Mouse (Mus musculus): Measurements from ENCODE around the gene 9130213A22Rik. TPM values are rescaled to one million over a fixed set of nuclear protein-coding genes. Genes with fewer than 3 reads are reported as not detected.
A peak's percentile ranks its signal among the peaks of the same experiment; 100 is the strongest.

Gene 9130213A22Rik
- total and polyA plus RNA-seq, 2 experiments from 2014 or later = 0.62 to 0.69 TPM

- H3K36me3 ChIP-seq (ENCODE audit: insufficient read depth) = no peaks in the 10 kb centered on the region
- no peaks in the 10 kb centered on the region for H3K9me3 ChIP-seq (ENCODE audit: low read length)
- no peak for TF ChIP-seq CTCF (IDR thresholded peaks at IDR 0.05; ENCODE audit: low read depth)
- DNase-seq = peak; percentile 7
- H3K4me3 ChIP-seq (ENCODE audit: low read depth, low read length) = peak overlapping the region; percentile 85
- 40% methylated on average over 14 of the region's 14 CpGs for WGBS
- peaks cover 18% of the 10 kb centered on the region for H3K4me1 ChIP-seq (ENCODE audit: insufficient read depth)
- no peak for ATAC-seq
- peak overlapping the region; percentile 96 for H3K4me2 ChIP-seq (ENCODE audit: low read depth)
- H3K27me3 ChIP-seq (ENCODE audit: insufficient read depth, low read length) = no peaks in the 10 kb centered on the region
- H3K27ac ChIP-seq (ENCODE audit: low read depth, low read length) = no peak overlapping the region
- H3K9ac ChIP-seq = no peak overlapping the region
Measured at GRCm38 (mm10) chr11:69119446-69120155, 2.8 kb downstream of the 9130213A22Rik start.

DNA sequence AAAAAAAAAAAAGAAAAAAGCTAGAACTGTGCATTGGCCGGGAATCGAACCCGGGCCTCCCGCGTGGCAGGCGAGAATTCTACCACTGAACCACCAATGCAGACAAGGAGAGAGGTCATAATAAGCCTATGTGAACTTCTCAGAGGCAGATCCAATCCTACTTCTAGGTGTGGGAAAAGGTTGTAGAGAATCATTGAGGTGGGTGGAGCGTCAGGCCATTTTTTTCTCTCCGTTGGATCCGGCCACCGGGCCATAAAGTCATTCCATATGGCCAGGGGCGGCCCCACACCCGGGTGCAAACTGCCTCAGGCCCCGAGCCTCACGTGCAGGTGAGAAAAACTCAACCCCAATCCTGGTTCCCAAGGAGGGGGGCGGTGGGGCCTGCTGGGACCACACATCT lies 3.6 kb downstream of the 9130213A22Rik start:
- H3K27me3 ChIP-seq (ENCODE audit: insufficient read depth, low read length) = no peaks in the 10 kb centered on the region
- DNase-seq (peak; percentile 95), ATAC-seq (no peak; the same call in 1 of the 2 replicates)
- no peaks in the 10 kb centered on the region for H3K9me3 ChIP-seq (ENCODE audit: low read length)
- H3K4me2 ChIP-seq (ENCODE audit: low read depth) = peak overlapping the region; percentile 96
- H3K4me3 ChIP-seq (ENCODE audit: low read depth, low read length) = peak overlapping the region; percentile 70
- under 1% methylated on average over 15 of the region's 15 CpGs for WGBS
- H3K36me3 ChIP-seq (ENCODE audit: insufficient read depth) = no peaks in the 10 kb centered on the region
- H3K27ac ChIP-seq (ENCODE audit: low read depth, low read length) = no peak overlapping the region
- peak overlapping the region; percentile 7; the same call in 1 of the 2 replicates for H3K9ac ChIP-seq
- TF ChIP-seq CTCF (IDR thresholded peaks at IDR 0.05; ENCODE audit: low read depth) = no peak
- peaks cover 18% of the 10 kb centered on the region for H3K4me1 ChIP-seq (ENCODE audit: insufficient read depth)

- H3K36me3 ChIP-seq (ENCODE audit: insufficient read depth) = no peaks in the 10 kb centered on the region
- no peak for TF ChIP-seq CTCF (IDR thresholded peaks at IDR 0.05; ENCODE audit: low read depth)
- peak overlapping the region; percentile 96 for H3K4me2 ChIP-seq (ENCODE audit: low read depth)
- H3K4me3 ChIP-seq (ENCODE audit: low read depth, low read length) = peak overlapping the region; percentile 70
- WGBS = 1% methylated on average over 45 of the region's 45 CpGs
- H3K4me1 ChIP-seq (ENCODE audit: insufficient read depth) = peaks cover 18% of the 10 kb centered on the region
- H3K27me3 ChIP-seq (ENCODE audit: insufficient read depth, low read length) = no peaks in the 10 kb centered on the region
- peak; percentile 46 for DNase-seq
- peak overlapping the region; percentile 74 for H3K27ac ChIP-seq (ENCODE audit: low read depth, low read length)
- ATAC-seq = peak; percentile 7; the same call in 1 of the 2 replicates
- H3K9me3 ChIP-seq (ENCODE audit: low read length) = no peaks in the 10 kb centered on the region
- peak overlapping the region; percentile 60 for H3K9ac ChIP-seq
Measured at GRCm38 (mm10) chr11:69117737-69118695, 4.4 kb downstream of the 9130213A22Rik start.

DNA sequence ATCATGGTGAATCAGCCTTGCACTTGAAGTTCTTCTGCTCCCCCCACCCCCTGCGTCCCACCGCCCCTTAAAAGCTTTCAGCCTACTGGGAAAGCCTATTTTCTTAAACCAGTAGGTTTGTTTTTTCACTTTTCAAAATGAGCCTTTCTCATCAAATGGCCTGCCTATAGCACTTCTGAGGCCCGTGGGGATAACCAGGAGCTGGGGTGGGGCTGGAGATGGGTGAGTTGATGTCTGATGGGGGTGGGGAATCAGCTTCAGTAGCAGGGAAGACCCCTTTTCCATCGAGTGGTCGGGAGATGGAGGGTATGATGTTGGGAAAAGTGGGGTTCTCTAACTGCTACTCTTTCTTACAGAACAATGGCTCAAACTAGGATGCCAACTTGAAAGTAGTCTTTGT lies 5.5 kb downstream of the 9130213A22Rik start:
- H3K27me3 ChIP-seq (ENCODE audit: insufficient read depth, low read length) = no peaks in the 10 kb centered on the region; the same call in 1 of the 2 replicates
- H3K4me2 ChIP-seq (ENCODE audit: low read depth) = peak overlapping the region; percentile 96
- peak overlapping the region; percentile 70; the same call in 1 of the 2 replicates for H3K4me3 ChIP-seq (ENCODE audit: low read depth, low read length)
- no peak overlapping the region for H3K9ac ChIP-seq
- DNase-seq (no peak), ATAC-seq (no peak)
- H3K27ac ChIP-seq (ENCODE audit: low read depth, low read length) = no peak overlapping the region
- peaks cover 18% of the 10 kb centered on the region for H3K4me1 ChIP-seq (ENCODE audit: insufficient read depth)
- no peak for TF ChIP-seq CTCF (IDR thresholded peaks at IDR 0.05; ENCODE audit: low read depth)
- no peaks in the 10 kb centered on the region for H3K36me3 ChIP-seq (ENCODE audit: insufficient read depth)
- no peaks in the 10 kb centered on the region for H3K9me3 ChIP-seq (ENCODE audit: low read length)
- WGBS = 62% methylated on average over 5 of the region's 5 CpGs

GRCm38 (mm10) chr11:69114621-69115020 lies 7.8 kb downstream of the 9130213A22Rik start:
- Histone ChIP-seq H3K4me1 (ENCODE audit: insufficient read depth) (0 out of 2 replicates have a peak, but pooled peaks cover 5% of the 10 kb centered on the region), H3K27ac (ENCODE audit: low read depth, low read length) (no peak overlapping the region), H3K27me3 (ENCODE audit: insufficient read depth, low read length) (no peaks in the 10 kb centered on the region; the same call in 1 of the 2 replicates), H3K4me2 (ENCODE audit: low read depth) (no peak overlapping the region), H3K9me3 (ENCODE audit: low read length) (no peaks in the 10 kb centered on the region), H3K36me3 (ENCODE audit: insufficient read depth) (peaks cover under 1% of the 10 kb centered on the region; the same call in 1 of the 2 replicates), H3K4me3 (ENCODE audit: low read depth, low read length) (no peak overlapping the region), H3K9ac (no peak overlapping the region)
- 84% methylated on average over 3 of the region's 3 CpGs for WGBS
- no peak for TF ChIP-seq CTCF (IDR thresholded peaks at IDR 0.05; ENCODE audit: low read depth)
- DNase-seq (no peak), ATAC-seq (no peak)

GRCm38 (mm10) chr11:69114018-69114417 lies 8.4 kb downstream of the 9130213A22Rik start:
- Histone ChIP-seq H3K36me3 (ENCODE audit: insufficient read depth) (peaks cover 7% of the 10 kb centered on the region), H3K27ac (ENCODE audit: low read depth, low read length) (no peak overlapping the region), H3K27me3 (ENCODE audit: insufficient read depth, low read length) (no peaks in the 10 kb centered on the region; the same call in 1 of the 2 replicates), H3K4me2 (ENCODE audit: low read depth) (no peak overlapping the region), H3K4me3 (ENCODE audit: low read depth, low read length) (no peak overlapping the region), H3K9me3 (ENCODE audit: low read length) (no peaks in the 10 kb centered on the region), H3K9ac (no peak overlapping the region), H3K4me1 (ENCODE audit: insufficient read depth) (0 out of 2 replicates have a peak, but pooled peaks cover 2% of the 10 kb centered on the region)
- WGBS = 73% methylated on average over 3 of the region's 3 CpGs
- no peak for ATAC-seq
- no peak for TF ChIP-seq CTCF (IDR thresholded peaks at IDR 0.05; ENCODE audit: low read depth)
- no peak for DNase-seq
